Mouse (Mus musculus): Measurements from ENCODE around the gene Klf11.

GRCm38 (mm10) chr12:24634648-24635047 lies 16.4 kb upstream of the Klf11 start:
- TF ChIP-seq USF1 (IDR thresholded peaks at IDR 0.05; ENCODE audit: low read depth, low read length) (no peak), CTCF (conservative IDR thresholded peaks at IDR 0.05 in 1 of 2, IDR thresholded peaks at IDR 0.05 in 1 of 2; ENCODE audit: low read depth in 2 of 2, low read length in 2 of 2) (no peak), MAX (IDR thresholded peaks at IDR 0.05; ENCODE audit: low read length) (no peak), PAX5 (IDR thresholded peaks at IDR 0.05; ENCODE audit: low read length) (no peak), ELF1 (IDR thresholded peaks at IDR 0.05; ENCODE audit: low read depth, low read length) (no peak), BHLHE40 (IDR thresholded peaks at IDR 0.05; ENCODE audit: low read depth, low read length) (peak; percentile 51; the same call in 1 of the 2 replicates), POLR2A (IDR thresholded peaks at IDR 0.05; ENCODE audit: low read depth, low read length) (no peak), E2F4 (IDR thresholded peaks at IDR 0.05; ENCODE audit: insufficient replicate concordance, low read depth, low read length) (no peak), EP300 (IDR thresholded peaks at IDR 0.05; ENCODE audit: low read length) (no peak), RCOR1 (conservative IDR thresholded peaks at IDR 0.05; ENCODE audit: low read depth, low read length) (no peak), KAT2A (IDR thresholded peaks at IDR 0.05; ENCODE audit: insufficient replicate concordance, low read length) (no peak), SIN3A (IDR thresholded peaks at IDR 0.05; ENCODE audit: low read length) (no peak), MAFK (IDR thresholded peaks at IDR 0.05; ENCODE audit: insufficient replicate concordance, low read length) (no peak), MXI1 (IDR thresholded peaks at IDR 0.05; ENCODE audit: low read depth, low read length) (no peak)
